Comparison of ENCODE assay signal across 8 mouse cellular contexts in the genomic region with DNA sequence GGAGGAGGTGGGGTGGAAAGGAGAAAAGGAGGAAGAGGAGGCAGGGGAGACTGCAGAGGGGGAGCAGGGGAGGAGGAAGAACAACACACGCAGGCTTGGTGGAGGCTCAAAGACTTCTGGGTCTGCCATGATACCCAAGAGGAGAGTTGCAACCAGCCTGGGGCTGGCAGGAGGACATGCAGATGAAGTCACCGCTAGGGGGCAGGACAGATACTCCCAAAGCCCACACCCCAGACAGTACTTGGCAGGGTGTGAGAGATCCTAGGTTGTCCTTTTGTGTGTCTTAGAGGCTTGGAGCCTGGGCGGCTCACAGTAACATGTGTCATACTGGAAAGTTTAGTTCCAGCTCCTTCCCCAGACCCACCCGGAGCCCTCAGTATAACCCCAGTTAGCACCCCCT. TPM values are rescaled to one million over a fixed set of nuclear protein-coding genes. Genes with fewer than 3 reads are reported as not detected.
A peak's percentile ranks its signal among the peaks of the same experiment; 100 is the strongest.
DNase-seq lines count a peak whose midpoint lies in the region; ATAC-seq and TF ChIP-seq lines count a peak whose summit lies in the region.

No protein-coding gene starts in this region.

- no peaks in the 10 kb centered on the region for H3K79me2 ChIP-seq in liver, adult 2 months (ENCODE audit: control insufficient read depth, insufficient read depth, low read length)

- H3K4me2 ChIP-seq in liver, embryonic 11.5 days: no peak overlapping the region

- no peak overlapping the region for H3K9ac ChIP-seq in liver, adult 2 months (ENCODE audit: low read depth, low read length)
- no peak overlapping the region for H3K9ac ChIP-seq in liver, embryonic 11.5 days (ENCODE audit: low read depth, low read length)

- H3K4me1 ChIP-seq in liver, adult 2 months (ENCODE audit: control insufficient read depth, insufficient read depth, low read length): no peaks in the 10 kb centered on the region
- no peaks in the 10 kb centered on the region for H3K4me1 ChIP-seq in liver, embryonic 11.5 days (replicated peaks; ENCODE audit: control insufficient read depth, insufficient read depth, low read length)

- DNase-seq in CD4-positive, CD25-positive, alpha-beta regulatory T cell, adult 2 months (ENCODE audit: low read depth, low spot score): peak; percentile 36
- peak; percentile 5 for DNase-seq in liver, adult 2 months (ENCODE audit: extremely low read depth, low read depth, low spot score)
- no peak for DNase-seq in liver, embryonic 11.5 days (ENCODE audit: low spot score)
- DNase-seq in embryo, embryonic 11 days: peak; percentile 39
- peak; percentile 37 for DNase-seq in lung, postnatal 36 days
- DNase-seq in gastrocnemius, postnatal 4 days (ENCODE audit: low spot score in 2 of 2): no peak
- no peak for DNase-seq in layer of hippocampus, adult 9-11 months

- 49% methylated on average over 4 of the region's 4 CpGs for WGBS in liver, adult 2 months
- 40% methylated on average over 4 of the region's 4 CpGs for WGBS in liver, embryonic 11.5 days

- no peaks in the 10 kb centered on the region for H3K9me3 ChIP-seq in liver, embryonic 11.5 days (ENCODE audit: control insufficient read depth, low read length)

- no peak overlapping the region for H3K27ac ChIP-seq in liver, adult 2 months (replicated peaks; ENCODE audit: insufficient read depth, low read depth, low read length)
- H3K27ac ChIP-seq in liver, embryonic 11.5 days (ENCODE audit: low read depth, low read length): no peak overlapping the region

- peak; percentile 60 for TF ChIP-seq CTCF in liver, adult 2 months (IDR thresholded peaks at IDR 0.05; ENCODE audit: low read depth, low read length)

- H3K27me3 ChIP-seq in liver, adult 2 months (ENCODE audit: control insufficient read depth, insufficient read depth, low read length): no peaks in the 10 kb centered on the region
- H3K27me3 ChIP-seq in liver, embryonic 11.5 days (replicated peaks; ENCODE audit: control insufficient read depth, insufficient read depth, low read length): no peaks in the 10 kb centered on the region

- ATAC-seq in CD4-positive, CD25-positive, alpha-beta regulatory T cell, adult 4 months: no peak
- no peak for ATAC-seq in liver, embryonic 11.5 days (replicated peaks; ENCODE audit: low FRiP score)

- no peaks in the 10 kb centered on the region for H3K36me3 ChIP-seq in liver, adult 2 months (ENCODE audit: control insufficient read depth, insufficient read depth, low read length)
- H3K36me3 ChIP-seq in liver, embryonic 11.5 days (ENCODE audit: control insufficient read depth, insufficient read depth, low read length): no peaks in the 10 kb centered on the region

- no peak for TF ChIP-seq POLR2A in liver, adult 2 months (IDR thresholded peaks at IDR 0.05; ENCODE audit: extremely low read depth, insufficient read depth, low read length)

- no peak overlapping the region for H3K4me3 ChIP-seq in liver, adult 2 months (ENCODE audit: insufficient read depth, low read depth, low read length)
- H3K4me3 ChIP-seq in liver, embryonic 11.5 days (ENCODE audit: low read depth, low read length): no peak overlapping the region

RNA-seq across cellular contexts. Expression of a gene that starts 5.0 kb away (rescaled TPM):
- not detected for polyA plus RNA-seq in CD4-positive, CD25-positive, alpha-beta regulatory T cell, adult 4 months (2017; shearing (Covaris generic))
- not detected in 2 replicates for total RNA-seq in liver, adult 2 months (2014; rRNA removed)
- polyA plus RNA-seq in liver, adult 2 months (2012; rRNA removed): not detected in 2 replicates
- not detected in 2 replicates for polyA plus RNA-seq in liver, embryonic 11.5 days (2014; fragmentation: Nextera tagmentation; extraction: Ambion mirVana)
- not detected for total RNA-seq in gastrocnemius, postnatal 4 days (2021)

RNA-seq across cellular contexts. Expression of a gene that starts 21.9 kb away (rescaled TPM):
- polyA plus RNA-seq in CD4-positive, CD25-positive, alpha-beta regulatory T cell, adult 4 months (2017; shearing (Covaris generic)): not detected
- total RNA-seq in liver, adult 2 months (2014; rRNA removed): not detected in 2 replicates
- polyA plus RNA-seq in liver, adult 2 months (2012; rRNA removed): not detected in 2 replicates
- not detected in 2 replicates for polyA plus RNA-seq in liver, embryonic 11.5 days (2014; fragmentation: Nextera tagmentation; extraction: Ambion mirVana)
- total RNA-seq in gastrocnemius, postnatal 4 days (2021): not detected

RNA-seq across cellular contexts. Expression of a gene that starts 38.0 kb away (rescaled TPM):
- polyA plus RNA-seq in CD4-positive, CD25-positive, alpha-beta regulatory T cell, adult 4 months (2017; shearing (Covaris generic)): not detected
- total RNA-seq in liver, adult 2 months (2014; rRNA removed): not detected in 2 replicates
- polyA plus RNA-seq in liver, adult 2 months (2012; rRNA removed): not detected in 2 replicates
- not detected in 2 replicates for polyA plus RNA-seq in liver, embryonic 11.5 days (2014; fragmentation: Nextera tagmentation; extraction: Ambion mirVana)
- not detected for total RNA-seq in gastrocnemius, postnatal 4 days (2021)

RNA-seq across cellular contexts. Expression of a gene that starts 47.3 kb away (rescaled TPM):
- not detected for polyA plus RNA-seq in CD4-positive, CD25-positive, alpha-beta regulatory T cell, adult 4 months (2017; shearing (Covaris generic))
- not detected in 2 replicates for total RNA-seq in liver, adult 2 months (2014; rRNA removed)
- polyA plus RNA-seq in liver, adult 2 months (2012; rRNA removed): not detected in 2 replicates
- polyA plus RNA-seq in liver, embryonic 11.5 days (2014; fragmentation: Nextera tagmentation; extraction: Ambion mirVana): not detected in 2 replicates
- not detected for total RNA-seq in gastrocnemius, postnatal 4 days (2021)

RNA-seq across cellular contexts. Expression of a gene that starts 47.6 kb away (rescaled TPM):
- not detected for polyA plus RNA-seq in CD4-positive, CD25-positive, alpha-beta regulatory T cell, adult 4 months (2017; shearing (Covaris generic))
- not detected in 2 replicates for total RNA-seq in liver, adult 2 months (2014; rRNA removed)
- not detected in 2 replicates for polyA plus RNA-seq in liver, adult 2 months (2012; rRNA removed)
- polyA plus RNA-seq in liver, embryonic 11.5 days (2014; fragmentation: Nextera tagmentation; extraction: Ambion mirVana): 0.18 TPM in 1 of 2 replicates, not detected in the other
- total RNA-seq in gastrocnemius, postnatal 4 days (2021): under 1 TPM in 1 of 2 experiments, not detected in 1; 0.21 TPM

Comparison
In these comparisons a context has a peak if more than half of its experiments do, and no peak if none do; other contexts are left out.
1. DNase-seq: peak in CD4-positive, CD25-positive, alpha-beta regulatory T cell, adult 2 months (single experiment), liver, adult 2 months (single experiment), embryo, embryonic 11 days (single experiment) and lung, postnatal 36 days (single experiment); none in liver, embryonic 11.5 days (single experiment), gastrocnemius, postnatal 4 days (0 of 2) and layer of hippocampus, adult 9-11 months (single experiment).